Mouse (Mus musculus) layer of hippocampus, postnatal 36 days (tissue): ENCODE measurements at regions not wholly inside any gene's neighbourhood (a gene's known extent, or its start where the extent isn't known, plus 50 kb on each side); places are given as distances from the start of the nearest gene placed in this dataset.

ENCODE experiments used
- DNase-seq, 2 experiments: peaks; one replicate each; pipeline ENCODE4 v3.0.0; 2022

DNA sequence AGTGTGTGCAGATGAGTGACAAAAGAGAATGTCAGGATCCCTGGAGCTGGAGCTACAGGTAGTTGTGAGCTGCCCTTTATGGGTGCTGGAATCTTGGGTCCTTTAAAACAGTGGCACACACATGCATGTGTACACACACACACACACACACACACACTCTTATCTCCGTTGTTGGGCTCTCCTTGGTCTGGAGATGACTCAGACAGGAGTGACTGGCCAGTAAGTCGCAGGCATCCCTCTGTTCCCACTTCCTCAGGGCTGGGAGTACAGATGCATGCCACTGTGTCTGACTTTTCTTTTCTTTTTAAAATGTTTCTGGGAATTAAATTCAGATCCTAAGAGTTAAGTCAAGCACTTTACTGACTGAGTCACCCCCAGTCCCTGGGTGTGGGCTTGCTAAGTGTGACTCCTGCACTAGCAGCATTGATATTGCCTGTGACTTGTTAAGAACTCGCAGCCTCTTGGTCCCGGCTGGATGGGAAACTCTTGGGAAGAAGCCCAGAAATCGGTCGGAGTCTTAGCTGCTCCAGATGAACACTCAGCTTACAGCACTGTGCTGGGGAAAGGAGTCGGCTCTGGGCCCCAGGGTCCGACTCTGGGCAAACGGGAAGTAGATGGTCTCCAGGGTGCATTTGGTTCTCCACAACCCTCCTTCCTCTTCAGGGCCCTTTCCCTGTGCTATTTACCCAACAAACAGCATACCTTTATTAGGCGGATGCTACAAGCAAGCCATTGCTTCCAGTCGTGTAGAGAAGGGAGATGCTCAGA is 233.0 kb upstream of the Cxcr4 start:
- DNase-seq = no peak

- DNase-seq = peak; percentile 48 to 70
Observed at GRCm38 (mm10) chr1:128824235-128824634, 232.1 kb upstream of the Cxcr4 start.

GRCm38 (mm10) chr1:128821991-128822390 is 229.9 kb upstream of the Cxcr4 start:
- DNase-seq = no peak

DNA sequence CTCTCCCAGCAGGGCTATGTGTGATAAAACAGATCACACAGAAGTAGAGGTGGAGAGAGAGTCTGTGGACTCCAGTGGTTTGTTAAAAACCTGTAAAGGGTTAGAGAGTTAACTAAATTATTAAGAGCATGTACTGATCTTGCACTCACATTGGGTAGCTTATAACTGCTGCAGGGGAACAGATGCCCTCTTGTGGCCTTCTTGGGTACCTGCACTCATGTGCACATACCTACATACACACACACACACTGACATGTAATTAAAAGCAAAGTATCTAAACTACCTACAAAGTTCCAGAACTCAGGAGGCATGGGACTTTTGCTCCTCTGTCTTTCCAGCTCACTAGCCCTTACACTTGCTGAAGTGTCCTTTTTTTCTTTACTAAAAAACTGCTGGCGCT is 228.4 kb upstream of the Cxcr4 start:
- DNase-seq = no peak

- DNase-seq = no peak
Observed at GRCm38 (mm10) chr1:128819611-128820010, 227.5 kb upstream of the Cxcr4 start.

DNA sequence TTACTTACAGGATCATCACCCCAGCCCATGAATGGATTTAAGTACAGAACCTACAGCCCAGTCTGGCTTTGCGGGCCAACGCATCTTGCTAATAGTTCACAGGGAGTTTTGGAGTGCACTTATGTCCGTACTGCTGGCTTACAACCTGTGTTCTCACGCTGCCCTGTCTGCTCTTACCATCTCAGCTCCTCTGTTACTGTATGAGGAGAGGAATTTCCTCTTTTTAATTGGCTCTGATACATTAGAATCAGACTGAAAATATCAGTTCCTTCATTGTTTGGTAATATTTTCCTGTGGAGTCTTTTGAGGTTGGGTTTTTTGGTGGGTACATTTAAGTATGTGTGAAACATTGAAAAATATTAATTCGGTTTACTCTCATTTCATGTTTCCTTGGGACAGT is 221.3 kb upstream of the Cxcr4 start:
- no peak for DNase-seq

DNA sequence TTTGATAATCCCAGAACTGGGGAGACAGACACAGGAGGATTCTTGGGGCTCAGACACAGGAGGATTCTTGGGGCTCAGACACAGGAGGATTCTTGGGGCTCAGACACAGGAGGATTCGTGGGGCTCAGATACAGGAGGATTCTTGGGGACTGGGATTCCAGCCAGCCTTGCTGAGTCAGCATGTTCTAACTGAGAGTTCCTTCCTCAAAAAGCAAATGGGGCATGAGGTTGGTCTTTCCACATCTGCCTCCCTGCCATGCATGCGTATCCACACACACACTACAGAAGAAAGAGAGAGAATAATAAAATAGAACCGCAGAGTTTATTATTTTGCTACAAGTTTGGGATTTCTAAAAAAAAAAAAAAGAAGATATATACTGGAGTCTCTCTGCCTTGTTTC is 218.8 kb upstream of the Cxcr4 start:
- no peak for DNase-seq

DNA sequence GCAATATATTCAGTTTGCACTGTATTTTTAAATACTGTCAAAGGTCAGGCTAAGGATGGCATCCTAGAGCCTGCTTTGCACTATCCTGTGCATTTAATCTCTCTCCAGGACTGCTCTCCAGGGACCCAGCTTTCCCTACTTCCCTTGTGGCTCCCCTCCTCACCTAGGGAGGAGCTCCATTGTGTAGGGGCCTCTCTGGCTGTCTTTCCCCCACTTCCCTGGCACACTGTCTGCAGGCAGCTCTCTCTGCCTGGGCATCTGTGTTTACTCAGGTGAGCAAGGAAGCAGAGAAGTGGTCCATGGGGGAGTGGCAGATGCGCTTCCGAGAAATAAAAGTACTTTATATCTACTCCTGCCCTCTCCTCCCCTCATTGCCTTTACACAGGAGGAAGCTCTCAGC is 218.0 kb upstream of the Cxcr4 start:
- DNase-seq = no peak

DNA sequence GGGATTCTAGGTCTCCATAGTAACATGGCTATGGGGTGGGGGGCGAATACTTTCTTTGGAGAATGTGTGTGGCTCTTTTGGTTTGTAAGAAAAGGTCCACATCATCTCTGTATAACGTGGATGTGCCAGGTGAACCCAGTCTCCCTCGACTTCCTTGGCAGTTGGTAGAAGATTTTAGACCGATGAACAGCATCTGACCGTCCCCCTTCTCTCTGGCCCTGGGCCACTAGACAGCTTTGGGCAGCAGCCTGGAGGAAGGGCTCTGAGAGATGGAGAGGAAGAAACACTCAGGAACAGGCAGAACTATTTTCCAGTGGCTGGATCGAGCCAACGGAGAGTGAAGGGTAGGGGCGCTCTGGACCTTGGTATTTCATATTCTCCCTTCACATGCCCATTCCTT is 217.5 kb upstream of the Cxcr4 start:
- DNase-seq = no peak

GRCm38 (mm10) chr1:128808599-128808998 is 216.5 kb upstream of the Cxcr4 start:
- DNase-seq = no peak

DNA sequence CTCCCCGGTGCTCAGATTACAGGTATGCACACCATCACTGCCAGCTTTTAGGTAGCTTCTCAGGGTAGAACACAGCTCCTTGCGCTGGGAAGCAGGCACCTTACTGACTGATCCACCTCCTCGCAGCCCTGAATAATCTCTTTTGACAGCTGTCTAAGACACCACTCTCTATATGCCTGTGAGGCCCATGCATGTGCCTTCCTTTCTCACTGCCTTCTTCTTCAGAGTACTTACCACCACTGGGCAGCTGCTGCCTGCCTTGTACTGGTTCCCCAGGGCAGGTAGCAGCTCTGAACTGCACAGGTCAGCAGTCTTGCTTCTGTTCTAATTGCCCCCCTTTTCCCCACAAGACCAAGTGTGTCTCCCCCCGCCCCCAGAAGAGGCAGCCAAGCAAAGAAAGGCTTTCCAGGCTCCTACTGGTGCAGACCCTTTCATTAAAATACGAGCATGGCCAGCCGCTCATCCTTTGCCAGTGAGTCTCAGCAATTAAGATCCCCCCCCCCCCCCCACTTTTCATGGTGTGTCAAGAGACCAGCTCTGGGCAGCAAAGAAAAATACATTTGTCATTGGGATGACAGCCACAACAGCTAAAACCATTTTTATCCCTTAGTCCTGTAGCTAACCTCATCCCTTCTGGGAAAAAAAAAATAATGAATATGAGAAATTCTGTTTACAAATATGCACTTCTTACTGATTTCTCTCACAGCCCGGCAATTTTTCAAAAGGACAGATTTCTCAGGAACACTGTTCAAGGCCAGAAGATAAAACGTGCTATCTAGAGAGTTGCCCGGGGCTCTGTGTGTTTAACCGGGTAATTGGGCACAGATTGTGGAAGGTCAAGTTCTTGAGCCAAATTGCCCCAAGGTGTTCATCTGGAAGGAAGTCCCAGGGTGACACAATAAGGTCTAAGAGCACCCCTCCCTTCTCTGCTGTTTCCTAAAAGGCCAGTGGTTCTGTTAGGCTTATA is 213.9 kb upstream of the Cxcr4 start:
- no peak for DNase-seq

GRCm38 (mm10) chr1:128803433-128804060 is 211.5 kb upstream of the Cxcr4 start:
- DNase-seq = no peak

DNA sequence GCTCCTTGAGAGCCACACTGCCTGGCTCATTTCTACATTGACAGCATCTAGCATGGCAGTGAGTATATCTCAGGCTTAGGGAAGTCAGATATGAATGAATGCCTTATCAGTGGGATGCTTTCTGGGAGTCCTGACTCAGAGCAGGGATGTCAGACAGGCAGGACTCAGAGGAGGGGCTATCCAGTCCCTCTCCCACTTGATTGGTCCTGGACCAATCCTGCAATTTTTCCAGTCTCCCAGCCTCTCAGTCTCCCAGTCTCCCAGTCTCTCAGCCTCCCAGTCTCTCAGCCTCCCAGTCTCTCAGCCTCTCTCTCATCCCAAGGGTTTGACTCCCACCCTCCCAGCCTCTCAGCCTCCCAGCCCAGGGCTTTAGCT is 211.0 kb upstream of the Cxcr4 start:
- DNase-seq = no peak

DNA sequence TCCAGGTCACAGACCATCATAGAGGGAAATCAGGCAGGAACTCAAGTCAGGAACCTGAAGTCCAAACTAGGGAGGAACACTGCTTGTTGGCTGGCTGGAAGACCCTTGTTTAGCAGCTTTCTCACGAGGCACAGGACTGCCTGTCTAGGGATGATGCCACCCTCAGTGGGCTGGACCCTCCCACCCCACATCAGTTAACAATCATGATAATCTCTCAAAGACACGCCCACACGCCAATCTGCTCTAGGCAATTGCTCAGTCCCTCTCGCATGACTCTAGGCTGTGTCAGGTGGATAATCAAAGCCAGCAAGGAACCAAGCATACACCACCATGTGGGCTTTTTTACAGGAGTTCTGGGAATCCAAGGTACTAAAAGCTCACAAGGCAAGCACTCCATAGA is 206.6 kb upstream of the Cxcr4 start:
- no peak for DNase-seq

DNA sequence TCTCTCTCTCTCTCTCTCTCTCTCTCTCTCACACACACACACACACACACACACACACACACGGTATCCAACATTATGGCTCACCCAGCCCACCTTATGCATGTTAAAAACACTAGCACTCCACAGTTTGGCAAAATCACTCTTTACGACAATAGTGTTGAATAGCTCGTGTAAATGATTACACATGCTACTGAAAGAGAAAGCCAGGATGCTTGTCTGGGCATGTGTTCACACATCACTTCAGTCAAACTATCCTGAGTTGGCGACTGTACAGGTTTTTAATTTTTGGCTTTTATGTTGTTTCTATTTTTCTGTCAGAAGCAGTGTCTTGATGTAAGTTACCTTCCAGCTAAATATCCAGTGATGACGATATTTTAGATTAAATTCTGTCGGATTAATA is 203.6 kb upstream of the Cxcr4 start:
- no peak for DNase-seq

GRCm38 (mm10) chr1:128790881-128791280 is 198.8 kb upstream of the Cxcr4 start:
- no peak for DNase-seq

- DNase-seq = no peak
Observed at GRCm38 (mm10) chr1:128789567-128790335, 197.7 kb upstream of the Cxcr4 start.

DNA sequence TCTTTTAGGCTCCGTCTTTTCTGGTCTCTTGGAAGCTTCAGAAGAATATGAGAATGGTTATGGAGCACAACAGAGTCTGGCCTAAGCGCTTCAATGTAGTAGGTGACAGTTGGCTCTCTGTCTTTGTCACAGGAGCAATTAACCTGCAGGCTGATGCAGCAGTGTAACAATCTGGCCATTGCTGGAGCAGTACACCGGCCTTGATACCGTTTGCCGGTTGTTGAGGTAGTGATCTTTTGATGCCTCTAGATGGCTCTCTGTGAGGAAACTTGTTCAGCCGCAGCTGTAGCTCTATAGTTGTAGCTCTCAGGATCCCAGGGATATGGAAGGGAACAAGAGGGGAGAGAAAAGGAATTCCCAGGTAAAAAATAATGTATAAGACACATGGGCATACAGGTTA is 196.1 kb upstream of the Cxcr4 start:
- DNase-seq = no peak

- DNase-seq = peak; percentile 70 to 72
Observed at GRCm38 (mm10) chr1:128786941-128787569, 195.0 kb upstream of the Cxcr4 start.

DNA sequence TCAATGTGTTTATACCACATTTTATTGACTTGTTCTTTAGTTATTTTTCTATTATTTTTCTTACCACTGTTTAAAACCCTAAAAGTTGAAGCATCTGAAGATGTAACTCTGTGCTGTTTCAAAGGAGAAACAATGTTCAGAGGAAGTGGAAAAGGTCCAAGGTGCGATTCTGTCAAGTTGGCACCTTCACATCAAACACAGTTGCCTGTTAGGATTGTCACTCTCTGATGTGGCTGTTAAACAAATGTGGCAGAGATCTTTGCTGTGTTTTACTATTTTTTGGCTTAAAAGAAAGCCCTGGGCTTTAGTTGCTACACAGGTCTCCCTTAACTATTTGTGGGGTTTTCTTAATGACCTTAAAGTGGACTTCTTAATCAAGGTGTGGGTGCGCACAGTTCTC is 190.2 kb upstream of the Cxcr4 start:
- no peak for DNase-seq

DNA sequence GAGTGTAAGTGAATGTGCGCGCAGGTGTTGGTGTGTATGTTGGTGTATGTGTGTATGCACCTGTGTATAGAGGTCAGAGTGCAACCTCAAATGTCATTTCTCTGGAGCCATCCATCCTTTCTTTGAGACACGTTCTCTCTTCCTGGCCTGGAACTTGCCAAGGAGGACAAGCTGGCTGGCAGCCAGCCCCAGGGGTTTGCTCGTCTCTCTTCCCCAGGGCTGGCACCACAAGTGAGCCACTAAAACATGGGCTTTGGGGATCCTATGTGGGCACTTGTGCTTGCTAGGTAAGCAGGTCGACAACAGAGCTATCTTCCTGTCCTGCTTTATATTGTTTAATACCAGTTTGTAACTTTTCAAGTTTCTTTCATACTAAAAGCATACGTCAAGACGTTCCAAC is 189.8 kb upstream of the Cxcr4 start:
- no peak for DNase-seq

DNA sequence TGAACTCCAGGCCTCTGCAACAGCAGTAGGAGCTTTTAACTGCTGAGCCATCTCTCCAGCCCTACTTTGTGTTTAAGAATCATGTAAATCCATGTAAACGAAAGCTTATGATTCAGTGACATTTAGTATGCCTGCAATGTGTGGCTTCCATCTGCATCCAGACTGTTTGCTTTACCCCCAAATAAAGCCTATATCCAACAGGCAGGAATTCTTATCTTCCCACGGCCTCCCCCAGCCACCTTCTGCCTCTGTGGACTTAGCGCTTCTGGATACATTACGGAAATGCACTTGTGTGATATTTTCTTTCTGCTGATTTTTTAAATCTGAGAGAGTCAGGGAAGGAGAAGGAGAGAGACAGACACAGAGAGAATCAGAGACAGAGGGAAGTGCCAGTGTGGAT is 189.2 kb upstream of the Cxcr4 start:
- DNase-seq = peak in 1 of 2 experiments; percentile 23
